Mouse (Mus musculus) neural tube, embryonic 13.5 days (tissue): ENCODE data around the gene Cdc34b. TPM values are rescaled to one million over a fixed set of nuclear protein-coding genes. Genes with fewer than 3 reads are reported as not detected.

ENCODE experiments used
- ATAC-seq: fragments of 200-750 bp; cut with Nextera tagmentation; 2 replicates; pipeline ENCODE4 v1.8.0; 2017; ENCODE audit warnings: low read depth, mild to moderate bottlenecking, moderate TSS enrichment, moderate library complexity
- H3K27ac ChIP-seq: fragments of 300-500 bp; sonication (generic); replicated peaks from 2 replicates; pipeline ENCODE4 v1.5.1; 2015; ENCODE audit warnings: moderate library complexity, mild to moderate bottlenecking, inconsistent platforms
- H3K27me3 ChIP-seq: fragments of 300-500 bp; sonication (generic); 2 replicates; pipeline ENCODE4 v1.6.1; 2015; ENCODE audit warnings: mild to moderate bottlenecking, inconsistent platforms
- H3K36me3 ChIP-seq: fragments of 300-500 bp; sonication (generic); 2 replicates; pipeline ENCODE4 v1.6.1; 2015; ENCODE audit warnings: mild to moderate bottlenecking, inconsistent platforms
- H3K4me1 ChIP-seq: fragments of 300-500 bp; sonication (generic); replicated peaks from 2 replicates; pipeline ENCODE4 v1.6.1; 2015; ENCODE audit warnings: inconsistent platforms
- H3K4me2 ChIP-seq: fragments of 300-500 bp; sonication (generic); 2 replicates; pipeline ENCODE4 v1.6.1; 2015; ENCODE audit warnings: inconsistent platforms, mild to moderate bottlenecking, moderate library complexity
- H3K4me3 ChIP-seq: fragments of 300-500 bp; sonication (generic); 2 replicates; pipeline ENCODE4 v1.5.1; 2015; ENCODE audit warnings: mild to moderate bottlenecking, inconsistent platforms
- H3K9ac ChIP-seq: fragments of 300-500 bp; sonication (generic); 2 replicates; pipeline ENCODE4 v1.6.1; 2015; ENCODE audit warnings: moderate library complexity, mild to moderate bottlenecking, inconsistent platforms
- H3K9me3 ChIP-seq: fragments of 300-500 bp; sonication (generic); 2 replicates; pipeline ENCODE4 v1.6.1; 2016; ENCODE audit warnings: inconsistent platforms
- WGBS: fragments of 180-500 bp; shearing (Covaris S2); methylation state at CpG from one replicate; pipeline ENCODE4 v1.1.7; 2015; 5-methylcytosine and 5-hydroxymethylcytosine counted together
- polyA plus RNA-seq: library from polyadenylated mRNA; unstranded; fragments of >200 nt; fragmentation: Nextera tagmentation; extraction: Ambion mirVana; gene quantifications from 2 replicates; pipeline ENCODE4 v1.2.1, GENCODE M21; 2015

Cdc34b gene
- polyA plus RNA-seq, 1 experiment from 2014 or later = not detected

- H3K4me2 ChIP-seq = no peak overlapping the region
- ATAC-seq = no peak
- H3K9ac ChIP-seq = no peak overlapping the region
- no peaks in the 10 kb centered on the region for H3K4me1 ChIP-seq
- H3K9me3 ChIP-seq = no peaks in the 10 kb centered on the region
- H3K27me3 ChIP-seq = no peaks in the 10 kb centered on the region
- H3K4me3 ChIP-seq = no peak overlapping the region
- no peak overlapping the region for H3K27ac ChIP-seq
- H3K36me3 ChIP-seq = no peaks in the 10 kb centered on the region
- 51% methylated on average over 2 of the region's 2 CpGs for WGBS
Observed at GRCm38 (mm10) chr11:94752946-94753713, 11.5 kb downstream of the Cdc34b start.

DNA sequence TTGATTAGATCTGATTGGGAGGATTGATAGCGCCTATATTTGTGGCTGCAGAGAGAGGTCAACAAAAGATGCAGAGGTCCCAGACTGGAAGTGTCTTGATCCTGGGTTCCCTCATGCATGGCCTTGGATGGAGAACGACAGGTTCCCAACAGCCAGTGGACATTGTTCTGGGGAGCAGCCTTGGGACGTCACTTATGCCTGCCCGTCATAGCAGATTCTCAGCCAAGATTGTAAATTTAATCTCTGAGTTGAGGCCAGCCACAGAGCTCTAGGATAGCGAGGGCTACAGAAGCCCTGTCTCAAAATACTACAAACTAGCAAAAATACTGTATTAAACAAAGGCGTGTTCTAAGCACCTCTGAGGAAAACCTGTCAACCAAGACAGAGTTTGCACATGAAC lies 18.3 kb downstream of the Cdc34b start:
- Histone ChIP-seq H3K36me3 (no peaks in the 10 kb centered on the region), H3K9ac (no peak overlapping the region), H3K27ac (no peak overlapping the region), H3K27me3 (no peaks in the 10 kb centered on the region), H3K4me1 (no peaks in the 10 kb centered on the region), H3K4me3 (no peak overlapping the region), H3K4me2 (no peak overlapping the region), H3K9me3 (no peaks in the 10 kb centered on the region)
- 93% methylated on average over 6 of the region's 6 CpGs for WGBS
- no peak for ATAC-seq

GRCm38 (mm10) chr11:94760364-94760763 lies 18.8 kb downstream of the Cdc34b start:
- WGBS = 90% methylated on average over 3 of the region's 3 CpGs
- Histone ChIP-seq H3K4me2 (no peak overlapping the region), H3K4me1 (no peaks in the 10 kb centered on the region), H3K9ac (no peak overlapping the region), H3K36me3 (no peaks in the 10 kb centered on the region), H3K4me3 (no peak overlapping the region), H3K27me3 (no peaks in the 10 kb centered on the region), H3K9me3 (no peaks in the 10 kb centered on the region), H3K27ac (no peak overlapping the region)
- ATAC-seq = no peak

DNA sequence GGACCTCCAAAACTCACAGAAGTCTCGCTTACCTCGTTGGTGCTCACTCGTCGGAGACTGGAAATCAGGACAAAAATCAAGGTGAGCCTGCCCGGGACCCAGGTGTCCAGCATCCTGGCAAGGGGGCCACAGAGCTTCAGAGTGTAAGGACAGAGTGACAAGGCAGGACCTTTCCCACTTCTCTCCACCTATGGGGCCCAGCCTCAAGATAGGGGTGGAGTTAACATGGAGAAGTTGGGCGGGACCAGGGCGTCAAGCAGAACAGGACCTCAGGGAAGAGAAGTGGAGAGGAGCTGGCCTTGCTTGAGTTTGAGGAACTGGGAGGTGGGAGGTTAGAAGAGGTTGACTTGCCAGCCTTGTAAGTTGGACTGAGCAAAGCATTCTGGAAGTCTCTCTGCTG lies 19.2 kb downstream of the Cdc34b start:
- Histone ChIP-seq H3K36me3 (no peaks in the 10 kb centered on the region), H3K4me2 (no peak overlapping the region), H3K27ac (no peak overlapping the region), H3K4me3 (no peak overlapping the region), H3K4me1 (no peaks in the 10 kb centered on the region), H3K9ac (no peak overlapping the region), H3K27me3 (no peaks in the 10 kb centered on the region), H3K9me3 (no peaks in the 10 kb centered on the region)
- 78% methylated on average over 7 of the region's 7 CpGs for WGBS
- ATAC-seq = no peak

- Histone ChIP-seq H3K36me3 (no peaks in the 10 kb centered on the region), H3K4me2 (no peak overlapping the region), H3K4me1 (no peaks in the 10 kb centered on the region), H3K27me3 (no peaks in the 10 kb centered on the region), H3K9me3 (no peaks in the 10 kb centered on the region), H3K4me3 (no peak overlapping the region), H3K27ac (no peak overlapping the region), H3K9ac (no peak overlapping the region)
- no peak for ATAC-seq
- WGBS = 88% methylated on average over 1 of the region's 1 CpGs
Observed at GRCm38 (mm10) chr11:94762281-94762680, 20.7 kb downstream of the Cdc34b start.

DNA sequence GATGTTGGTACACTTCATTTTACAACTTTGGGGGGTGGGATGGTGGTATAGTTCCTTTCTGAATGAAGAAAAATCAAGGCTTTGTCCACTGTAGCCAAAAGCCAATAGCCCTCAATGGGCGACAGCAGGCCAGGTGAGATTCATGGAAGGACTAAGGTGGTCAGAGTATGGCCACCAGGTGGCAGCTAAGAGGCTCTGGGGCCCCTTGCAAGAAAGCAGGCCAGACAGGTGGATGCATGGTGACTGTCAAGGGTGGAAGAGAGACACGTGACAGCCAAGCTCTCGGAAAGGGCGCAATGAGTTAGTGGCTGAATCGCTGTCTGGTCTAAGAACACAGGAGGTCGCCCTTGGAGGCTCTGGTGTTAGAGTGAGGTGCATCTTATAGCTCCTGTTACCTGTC lies 21.2 kb downstream of the Cdc34b start:
- 41% methylated on average over 6 of the region's 6 CpGs for WGBS
- H3K9ac ChIP-seq = no peak overlapping the region
- H3K27ac ChIP-seq = no peak overlapping the region
- H3K4me1 ChIP-seq = no peaks in the 10 kb centered on the region
- no peaks in the 10 kb centered on the region for H3K36me3 ChIP-seq
- no peak overlapping the region for H3K4me3 ChIP-seq
- no peaks in the 10 kb centered on the region for H3K9me3 ChIP-seq
- no peaks in the 10 kb centered on the region for H3K27me3 ChIP-seq
- no peak for ATAC-seq
- H3K4me2 ChIP-seq = no peak overlapping the region

- Histone ChIP-seq H3K4me1 (no peaks in the 10 kb centered on the region), H3K27me3 (no peaks in the 10 kb centered on the region), H3K27ac (no peak overlapping the region), H3K9ac (no peak overlapping the region), H3K36me3 (no peaks in the 10 kb centered on the region), H3K4me3 (no peak overlapping the region), H3K4me2 (no peak overlapping the region), H3K9me3 (no peaks in the 10 kb centered on the region)
- ATAC-seq = no peak
- 91% methylated on average over 2 of the region's 2 CpGs for WGBS
Observed at GRCm38 (mm10) chr11:94767241-94767640, 25.7 kb downstream of the Cdc34b start.

- Histone ChIP-seq H3K9ac (no peak overlapping the region), H3K4me2 (no peak overlapping the region), H3K4me1 (no peaks in the 10 kb centered on the region), H3K36me3 (no peaks in the 10 kb centered on the region), H3K27me3 (no peaks in the 10 kb centered on the region), H3K9me3 (no peaks in the 10 kb centered on the region), H3K4me3 (no peak overlapping the region), H3K27ac (no peak overlapping the region)
- ATAC-seq = no peak
- 80% methylated on average over 3 of the region's 3 CpGs for WGBS
Observed at GRCm38 (mm10) chr11:94772363-94773055, 30.9 kb downstream of the Cdc34b start.

GRCm38 (mm10) chr11:94773851-94774250 lies 32.3 kb downstream of the Cdc34b start:
- no peak for ATAC-seq
- no peak overlapping the region for H3K9ac ChIP-seq
- 90% methylated on average over 1 of the region's 1 CpGs for WGBS
- H3K4me1 ChIP-seq = no peaks in the 10 kb centered on the region
- no peak overlapping the region for H3K27ac ChIP-seq
- H3K27me3 ChIP-seq = no peaks in the 10 kb centered on the region
- no peak overlapping the region for H3K4me3 ChIP-seq
- no peaks in the 10 kb centered on the region for H3K9me3 ChIP-seq
- H3K4me2 ChIP-seq = no peak overlapping the region
- no peaks in the 10 kb centered on the region for H3K36me3 ChIP-seq

DNA sequence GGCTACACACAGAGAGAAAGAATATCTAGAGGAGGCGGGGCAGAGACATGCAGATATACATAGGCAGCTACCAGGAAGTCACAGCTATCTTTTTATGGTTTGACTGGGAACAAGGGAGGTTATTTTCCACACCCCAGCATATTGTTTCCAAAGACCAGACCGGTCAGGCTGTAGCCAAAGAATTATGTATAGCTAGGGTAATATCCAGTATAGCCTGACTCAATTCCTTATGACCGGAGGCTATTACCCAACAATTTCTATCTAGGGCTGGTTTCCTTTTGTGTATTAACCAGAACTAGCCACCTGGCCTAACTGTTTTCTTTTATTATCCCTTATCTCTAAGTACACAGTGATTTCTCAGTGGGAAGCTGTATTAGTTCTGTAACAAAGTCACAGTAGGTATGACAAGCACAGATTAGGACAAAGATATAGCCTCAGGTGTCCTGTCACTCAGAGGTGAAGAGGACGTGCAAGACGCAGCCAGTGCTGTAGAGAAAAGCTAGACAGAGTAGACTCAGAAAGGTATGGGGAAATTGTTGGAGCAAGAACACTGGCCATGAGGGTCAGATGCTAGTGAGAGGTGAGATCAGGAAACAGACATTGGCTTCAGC lies 33.4 kb downstream of the Cdc34b start:
- 91% methylated on average over 5 of the region's 5 CpGs for WGBS
- Histone ChIP-seq H3K36me3 (no peaks in the 10 kb centered on the region), H3K4me2 (no peak overlapping the region), H3K27ac (no peak overlapping the region), H3K27me3 (no peaks in the 10 kb centered on the region), H3K4me1 (no peaks in the 10 kb centered on the region), H3K9me3 (no peaks in the 10 kb centered on the region), H3K4me3 (no peak overlapping the region), H3K9ac (no peak overlapping the region)
- ATAC-seq = no peak

DNA sequence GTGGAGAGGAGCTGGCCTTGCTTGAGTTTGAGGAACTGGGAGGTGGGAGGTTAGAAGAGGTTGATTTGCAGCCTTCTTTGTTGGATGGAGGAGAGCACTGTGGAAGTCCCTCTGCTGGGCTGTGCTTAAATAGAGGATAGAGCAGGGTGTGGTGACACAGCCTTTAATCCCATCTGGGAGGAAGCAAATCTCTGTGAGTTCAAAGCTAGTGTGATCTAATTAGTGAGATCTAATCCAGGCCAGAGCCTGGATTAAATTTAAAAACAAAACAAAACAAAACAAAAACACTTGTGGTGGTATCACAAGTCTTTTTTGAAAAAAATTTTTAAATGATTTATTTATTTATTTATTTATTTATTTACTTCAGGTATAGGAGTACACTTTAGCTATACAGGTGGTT lies 41.0 kb downstream of the Cdc34b start, which contains the start of gene Tmem92:
Gene Tmem92, minus strand, starts transcription at position 101 of the 400 bp plus-strand sequence.
- no peaks in the 10 kb centered on the region for H3K27me3 ChIP-seq
- ATAC-seq = no peak
- H3K4me3 ChIP-seq = no peak within 1 kb of the TSS
- no peaks in the 10 kb centered on the region for H3K9me3 ChIP-seq
- no peak within 1 kb of the TSS for H3K27ac ChIP-seq
- H3K9ac ChIP-seq = no peak within 1 kb of the TSS
- H3K4me2 ChIP-seq = no peak within 1 kb of the TSS
- no peaks in the 10 kb centered on the region for H3K36me3 ChIP-seq
- no peaks in the 10 kb centered on the region for H3K4me1 ChIP-seq

DNA sequence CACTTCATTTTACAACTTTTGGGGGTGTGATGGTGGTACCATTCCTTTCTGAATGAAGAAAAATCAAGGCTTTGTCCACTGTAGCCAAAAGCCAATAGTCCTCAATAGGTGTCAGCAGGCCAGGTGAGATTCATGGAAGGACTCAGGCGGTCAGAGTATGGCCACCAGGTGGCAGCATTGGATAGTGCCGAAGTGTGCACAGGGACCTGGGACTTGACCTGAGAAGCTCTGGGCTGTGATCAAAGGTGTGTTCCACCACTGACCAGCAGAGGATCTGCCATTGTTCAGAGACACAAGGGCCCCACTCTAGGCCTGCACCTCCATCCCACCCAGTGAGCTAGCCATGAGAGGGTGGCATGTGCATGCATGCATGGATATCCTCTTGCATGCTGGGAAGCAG lies 43.7 kb downstream of the Cdc34b start:
- Histone ChIP-seq H3K4me1 (no peaks in the 10 kb centered on the region), H3K27ac (no peak overlapping the region), H3K36me3 (no peaks in the 10 kb centered on the region), H3K4me3 (no peak overlapping the region), H3K9ac (no peak overlapping the region), H3K27me3 (no peaks in the 10 kb centered on the region), H3K9me3 (no peaks in the 10 kb centered on the region), H3K4me2 (no peak overlapping the region)
- no peak; the same call in 1 of the 2 replicates for ATAC-seq
- WGBS = 13% methylated on average over 2 of the region's 2 CpGs
